Mouse (Mus musculus) heart, postnatal 4 days (tissue): Measurements from ENCODE around the gene Adamts13. TPM values are rescaled to one million over a fixed set of nuclear protein-coding genes. Genes with fewer than 3 reads are reported as not detected.

ENCODE experiments used
- DNase-seq: peaks from one replicate; pipeline ENCODE4 v3.0.0; 2021
- total RNA-seq, 2 experiments: library from RNA; stranded (reverse); gene quantifications; 2 replicates each; pipeline ENCODE4 v1.2.3; 2021

The Adamts13 gene
- total RNA-seq, 2 experiments from 2014 or later = not detected

DNA sequence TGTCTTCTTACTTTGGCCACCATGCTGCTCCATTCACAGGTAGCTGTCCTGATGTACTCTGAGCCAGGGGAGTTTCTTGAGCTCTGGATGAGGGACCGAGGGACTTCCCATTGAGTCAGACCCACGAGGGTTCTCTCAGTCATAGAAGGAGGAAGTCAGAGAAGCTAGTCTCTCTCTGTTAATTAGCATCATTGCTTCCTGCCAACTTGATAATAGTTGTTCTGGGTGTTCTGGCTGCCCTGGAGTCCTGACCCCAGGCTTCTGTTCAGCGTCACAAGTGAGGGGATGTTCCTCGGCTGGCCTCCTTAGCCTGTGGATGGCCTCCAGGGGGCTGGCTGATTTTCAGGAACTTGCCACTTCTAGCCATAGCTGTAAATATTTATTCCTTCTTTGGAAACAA, 744 bp downstream of the Adamts13 start:
- DNase-seq = no peak

- DNase-seq = no peak
Observed at GRCm38 (mm10) chr2:26980361-26980760, 7.1 kb downstream of the Adamts13 start.

DNA sequence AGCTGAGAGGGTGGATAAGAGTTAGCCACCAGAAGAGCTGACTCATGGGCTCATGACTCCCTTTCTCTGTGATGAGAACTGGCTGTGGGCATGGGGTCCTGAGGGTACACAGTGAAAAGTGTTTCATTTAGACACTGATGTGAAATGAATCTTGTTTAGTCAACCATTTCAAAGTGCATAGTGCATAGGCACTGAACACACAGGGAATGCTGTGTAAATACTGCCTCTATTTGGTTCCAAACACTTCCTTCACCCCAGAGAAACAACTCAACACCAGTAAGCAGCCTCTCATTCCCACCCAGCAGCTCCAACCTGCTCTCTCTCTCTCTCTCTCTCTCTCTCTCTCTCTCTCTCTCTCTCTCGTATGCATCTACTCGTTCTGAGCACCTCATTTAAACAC, 11.0 kb downstream of the Adamts13 start:
- DNase-seq = no peak

DNA sequence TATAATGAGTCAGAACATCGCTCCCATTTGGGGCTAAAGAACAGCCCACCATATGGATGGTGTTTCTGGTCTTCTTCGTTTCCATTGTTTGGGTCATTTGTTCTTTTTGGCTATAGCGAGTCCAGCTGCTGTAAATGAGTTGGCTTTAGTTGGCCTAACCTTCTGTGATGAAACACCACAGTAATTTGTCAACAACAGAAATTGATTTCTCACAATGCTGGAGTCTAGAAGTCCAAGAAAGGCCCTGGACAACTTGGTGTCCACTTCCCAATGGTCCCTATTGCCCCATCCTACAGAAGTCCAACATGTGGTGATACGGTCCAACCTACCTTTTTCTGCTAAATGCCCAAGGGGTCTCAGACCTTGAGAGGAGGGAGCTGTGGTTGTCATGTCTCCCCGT, 11.4 kb downstream of the Adamts13 start:
- no peak for DNase-seq

- DNase-seq = no peak
Observed at GRCm38 (mm10) chr2:26993936-26994335, 20.7 kb downstream of the Adamts13 start.

- DNase-seq = no peak
Observed at GRCm38 (mm10) chr2:26997498-26997897, 24.3 kb downstream of the Adamts13 start.

- DNase-seq = no peak
Observed at GRCm38 (mm10) chr2:26997993-26998392, 24.8 kb downstream of the Adamts13 start.

- DNase-seq = no peak
Observed at GRCm38 (mm10) chr2:27006255-27006654, 33.0 kb downstream of the Adamts13 start.

DNA sequence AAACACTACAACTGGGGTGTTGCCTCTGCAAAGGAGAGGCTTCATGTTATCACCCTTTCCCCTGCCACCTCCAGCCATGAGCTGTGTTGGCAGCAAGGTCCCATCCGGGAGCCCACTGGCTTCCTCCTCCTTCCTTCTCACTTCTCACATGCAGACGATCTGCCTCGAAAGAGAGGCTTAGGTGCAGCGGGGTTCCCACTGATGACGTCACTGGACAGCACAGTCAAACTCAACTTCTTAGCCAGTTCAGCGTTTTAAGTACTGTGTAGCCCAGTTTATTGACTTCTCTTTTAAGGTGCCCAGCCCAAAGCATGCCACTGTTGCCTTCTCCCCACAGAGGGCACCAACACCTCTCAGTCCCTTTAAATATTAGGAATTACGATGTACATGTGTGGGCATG, 34.5 kb downstream of the Adamts13 start:
- no peak for DNase-seq

DNA sequence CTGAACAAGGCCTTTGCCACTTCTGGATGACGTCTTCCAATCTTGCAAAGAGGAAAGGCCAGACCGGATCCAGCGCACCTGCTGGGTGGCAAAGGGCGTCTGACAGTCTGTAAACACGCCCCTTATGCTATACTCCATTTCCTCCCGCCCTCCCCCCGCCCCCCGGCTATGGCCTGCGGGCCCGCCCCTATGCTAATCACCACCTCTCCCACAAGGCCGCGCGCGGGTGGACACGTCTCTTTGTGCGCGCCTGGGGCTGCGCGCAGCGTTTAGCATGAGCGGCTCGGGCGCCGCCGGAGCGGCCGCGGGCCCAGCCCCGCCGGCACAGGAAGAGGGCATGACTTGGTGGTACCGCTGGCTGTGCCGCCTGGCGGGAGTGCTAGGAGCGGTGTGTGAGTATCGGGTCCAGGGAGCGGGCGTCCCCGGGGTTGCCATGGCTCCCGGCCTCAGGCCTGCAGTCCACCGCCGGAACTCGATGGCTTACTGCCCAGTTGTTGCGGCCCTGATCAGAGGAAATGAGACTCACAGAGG, 36.6 kb downstream of the Adamts13 start, which contains the start of gene Cacfd1:
Gene Cacfd1 (plus strand): TSS at position 213 of the 531 bp plus-strand sequence.
- peak; percentile 90 for DNase-seq

DNA sequence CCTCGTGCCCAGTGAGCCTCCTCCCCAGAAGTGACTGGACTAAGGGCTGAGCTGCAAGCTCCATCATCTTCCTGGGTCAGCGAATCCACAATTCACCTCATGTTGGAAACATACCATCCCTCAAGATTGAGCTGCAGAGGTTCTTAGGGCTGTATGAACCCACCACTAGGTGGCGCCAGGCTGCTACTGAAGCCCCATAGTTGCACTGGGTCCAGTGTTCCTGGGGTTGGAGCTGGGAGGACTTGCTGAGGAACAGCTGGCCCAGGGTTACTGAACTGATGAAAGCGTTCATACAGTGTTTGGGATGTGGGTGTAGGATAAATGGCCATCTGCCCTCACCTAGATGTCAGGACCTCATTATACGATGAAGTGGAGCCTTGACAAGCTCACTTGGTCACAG, 44.6 kb downstream of the Adamts13 start:
- DNase-seq = peak; percentile 83

GRCm38 (mm10) chr2:27019530-27019929, 46.3 kb downstream of the Adamts13 start:
- no peak for DNase-seq

DNA sequence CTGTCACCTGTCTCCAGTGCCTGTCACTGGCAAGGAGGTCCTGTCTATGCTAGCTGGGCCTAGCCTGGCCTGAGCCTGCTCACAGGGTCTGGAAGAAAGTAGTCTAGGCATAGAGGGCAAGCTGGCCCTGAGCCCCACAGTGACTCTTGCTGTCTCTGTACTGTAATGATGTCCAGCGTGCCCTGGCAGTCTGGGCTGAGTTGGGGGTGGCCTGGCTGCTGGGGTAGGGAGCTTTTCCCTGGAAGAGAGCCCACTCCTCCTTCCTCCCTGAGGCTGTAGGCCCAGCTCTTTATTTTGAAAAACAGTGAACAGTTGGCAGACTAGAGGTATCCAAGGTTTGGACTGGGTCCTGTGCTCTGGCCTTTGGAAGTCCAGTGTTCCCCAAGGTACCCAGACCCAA, 47.9 kb downstream of the Adamts13 start:
- DNase-seq = no peak

DNA sequence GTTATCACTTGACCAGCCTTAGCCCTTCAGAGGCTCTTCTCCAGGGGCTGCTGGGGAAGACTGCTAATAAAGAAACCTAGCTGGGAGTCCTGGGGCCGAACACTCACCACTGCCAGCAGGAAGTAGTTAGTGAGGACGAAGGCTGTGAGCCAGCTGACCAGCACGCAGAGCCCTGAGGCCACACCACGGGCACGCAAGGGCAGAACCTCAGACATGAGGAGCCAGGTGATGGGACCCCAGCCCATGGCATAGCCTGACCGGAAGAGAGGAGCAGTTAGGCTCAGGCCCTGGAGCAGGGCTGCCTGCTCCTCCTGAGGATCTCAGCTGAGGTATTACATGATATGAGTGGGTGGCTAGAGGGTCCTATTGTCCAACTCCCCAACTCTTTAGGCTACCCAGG, 49.4 kb downstream of the Adamts13 start:
- DNase-seq = no peak

GRCm38 (mm10) chr2:27024136-27024535, 50.9 kb downstream of the Adamts13 start:
- no peak for DNase-seq

- DNase-seq = no peak
Observed at GRCm38 (mm10) chr2:27025545-27025944, 52.3 kb downstream of the Adamts13 start.

DNA sequence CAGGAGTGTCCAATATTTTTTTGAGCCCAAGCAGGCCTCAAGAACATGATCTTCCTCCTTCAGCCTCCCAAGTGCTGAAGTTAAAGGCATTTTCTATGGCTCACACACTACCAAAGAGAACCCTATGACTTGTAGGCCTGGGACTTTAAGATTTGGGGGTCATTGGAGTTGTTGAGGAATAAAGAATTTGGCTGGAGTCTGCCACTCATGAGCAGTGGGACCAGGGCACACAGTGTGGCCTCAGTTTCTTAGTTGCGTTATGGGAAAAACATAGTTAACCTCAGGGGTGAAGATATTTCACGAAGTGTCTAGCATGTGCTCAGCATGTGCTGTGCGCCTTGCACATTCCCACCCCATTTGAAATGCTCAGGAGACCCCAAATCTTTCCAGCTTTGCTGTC, 53.1 kb downstream of the Adamts13 start:
- DNase-seq = no peak

DNA sequence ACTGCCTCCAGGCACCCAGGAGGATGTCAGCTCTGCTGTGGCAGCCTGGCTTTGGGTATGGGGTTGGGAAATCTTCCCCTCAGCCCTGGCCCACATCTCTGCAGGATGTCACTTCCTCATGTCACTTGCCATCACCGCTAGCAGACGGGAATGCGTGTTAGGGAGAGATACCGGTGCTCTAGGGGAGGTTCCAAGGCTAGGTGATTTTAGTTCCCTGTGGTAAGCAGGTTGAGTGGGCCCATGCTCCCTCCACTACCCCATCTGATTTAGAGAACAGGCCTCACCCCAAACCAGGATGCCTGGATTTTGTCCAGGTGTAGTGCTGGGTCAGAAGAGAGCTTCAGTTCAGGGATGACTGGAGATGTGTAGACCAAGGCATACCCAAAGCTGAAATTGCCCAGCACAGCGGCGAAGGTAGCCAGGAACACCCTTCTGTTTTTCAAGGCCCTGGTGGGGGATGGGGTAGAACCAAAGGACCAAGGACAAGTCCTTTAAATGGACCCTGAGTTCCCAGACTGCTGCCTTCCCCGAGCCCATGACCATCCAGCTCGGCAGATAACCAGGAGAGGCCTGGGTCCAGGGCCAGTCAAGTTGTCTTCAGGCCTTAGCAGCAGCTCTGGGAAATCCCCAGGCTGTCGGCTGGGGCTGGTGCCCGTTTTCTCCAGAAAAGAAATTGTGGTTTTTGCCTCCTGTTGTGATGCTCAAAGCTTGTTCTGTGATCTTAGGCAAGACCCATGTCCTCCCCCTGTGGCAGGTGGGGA, 53.8 kb downstream of the Adamts13 start:
- no peak for DNase-seq

- peak; percentile 86 for DNase-seq
Observed at GRCm38 (mm10) chr2:27027618-27028436, 54.6 kb downstream of the Adamts13 start, which contains the start of gene Slc2a6. TSS of gene Slc2a6 (minus strand) at chr2:27027998.

- DNase-seq = no peak
Observed at GRCm38 (mm10) chr2:27028437-27029015, 55.3 kb downstream of the Adamts13 start.

DNA sequence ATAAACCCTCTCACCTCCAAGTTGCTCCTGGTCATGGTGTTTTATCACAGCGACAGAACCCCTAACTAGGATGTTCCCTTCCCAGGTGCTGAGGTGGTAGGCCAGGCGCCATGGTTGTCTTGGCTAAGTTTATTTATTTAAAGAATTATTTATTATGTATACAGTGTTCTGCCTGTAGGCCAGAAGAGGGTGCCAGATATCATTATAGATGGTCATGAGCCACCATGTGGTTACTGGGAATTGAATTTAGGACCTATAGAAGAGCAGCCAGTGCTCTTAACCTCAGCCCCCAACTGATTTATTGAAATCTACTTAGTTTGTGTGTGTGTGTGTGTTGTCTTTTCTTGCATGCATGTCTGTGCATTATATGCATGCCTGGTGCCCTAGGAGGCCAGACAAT, 59.1 kb downstream of the Adamts13 start:
- DNase-seq = no peak

- DNase-seq = no peak
Observed at GRCm38 (mm10) chr2:27036003-27036402, 62.8 kb downstream of the Adamts13 start.

DNA sequence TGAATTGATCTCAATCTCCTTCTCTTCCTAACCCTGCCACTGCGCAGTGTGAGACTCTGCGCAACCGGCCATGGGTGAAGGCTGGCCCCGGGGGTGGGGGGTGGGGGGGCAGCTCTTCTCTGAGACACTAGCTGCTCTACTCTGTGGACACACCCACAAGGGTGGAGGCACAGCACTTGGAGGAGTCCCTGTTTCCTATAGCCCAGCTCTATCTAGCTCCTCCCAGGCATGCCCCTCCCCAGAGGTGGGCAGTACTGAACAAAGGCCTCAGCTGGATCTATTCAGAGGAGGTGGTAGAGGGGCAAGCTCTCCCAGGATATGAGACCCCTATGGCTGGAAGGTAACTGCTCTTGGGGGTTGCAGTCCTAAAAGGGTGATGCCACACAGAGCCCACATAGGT, 63.8 kb downstream of the Adamts13 start:
- DNase-seq = no peak
